Mouse (Mus musculus) limb, embryonic 10.5 days (tissue): ENCODE data around the gene Olfr149. TPM values are rescaled to one million over a fixed set of nuclear protein-coding genes. Genes with fewer than 3 reads are reported as not detected.
"Not testable (repeated sequence)": the region's sequence is repeated elsewhere in the genome, so short reads cannot be mapped to it uniquely, and the experiment has no call there.

Experiments
- DNase-seq: peaks from one replicate; pipeline ENCODE4 v3.0.0-alpha.2; 2017; ENCODE audit warnings: low spot score
- H3K27ac ChIP-seq: fragments of 300-500 bp; sonication (generic); 2 replicates; pipeline ENCODE4 v1.5.1; 2016; ENCODE audit warnings: mild to moderate bottlenecking
- H3K27me3 ChIP-seq: fragments of 300-500 bp; sonication (generic); 2 replicates; pipeline ENCODE4 v1.6.1; 2016; ENCODE audit warnings: low read depth, mild to moderate bottlenecking; ENCODE audit not compliant: poor library complexity, severe bottlenecking
- H3K36me3 ChIP-seq: fragments of 300-500 bp; sonication (generic); 2 replicates; pipeline ENCODE4 v1.6.1; 2016; ENCODE audit warnings: mild to moderate bottlenecking, moderate library complexity
- H3K4me1 ChIP-seq: fragments of 300-500 bp; sonication (generic); 2 replicates; pipeline ENCODE4 v1.6.1; 2016
- H3K4me3 ChIP-seq: fragments of 300-500 bp; sonication (generic); 2 replicates; pipeline ENCODE4 v1.5.1; 2016; ENCODE audit warnings: mild to moderate bottlenecking, moderate library complexity
- H3K9me3 ChIP-seq: fragments of 300-500 bp; sonication (generic); replicated peaks from 2 replicates; pipeline ENCODE4 v1.6.1; 2016; ENCODE audit warnings: mild to moderate bottlenecking
- WGBS: fragments of 180-500 bp; shearing (Covaris S2); methylation state at CpG from one replicate; pipeline ENCODE4 v1.1.7; 2016; 5-methylcytosine and 5-hydroxymethylcytosine counted together
- polyA plus RNA-seq: library from polyadenylated mRNA; unstranded; fragments of >200 nt; fragmentation: Nextera tagmentation; extraction: Ambion mirVana; gene quantifications from 2 replicates; pipeline ENCODE4 v1.2.1, GENCODE M21; 2016

The Olfr149 gene
- polyA plus RNA-seq: not detected in 2 replicates

DNA sequence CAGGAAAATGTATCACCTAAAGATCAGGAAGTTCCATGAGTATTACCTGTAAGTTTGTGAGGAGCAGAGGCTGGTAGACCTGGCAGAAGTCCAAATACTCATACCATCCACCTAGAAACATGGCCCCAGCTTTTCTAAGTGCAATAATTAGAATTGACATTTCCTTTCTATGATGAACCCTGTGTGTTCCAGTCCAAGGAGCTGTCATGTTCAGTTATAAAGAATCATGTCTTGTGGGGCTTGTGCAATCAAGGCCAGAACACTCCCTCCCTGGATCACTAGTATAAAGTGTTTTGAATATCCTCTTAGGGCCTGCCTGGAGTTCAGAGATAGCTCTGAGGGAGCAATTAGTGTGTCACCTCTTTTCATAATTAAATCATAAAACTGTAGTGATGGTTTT, at the start of gene Olfr149:
Gene Olfr149 (minus strand): TSS at position 101 of the 400 bp plus-strand sequence.
- Histone ChIP-seq H3K27ac (no peak within 1 kb of the TSS), H3K4me3 (no peak within 1 kb of the TSS), H3K4me1 (no peaks in the 10 kb centered on the region), H3K36me3 (no peaks in the 10 kb centered on the region), H3K9me3 (no peaks in the 10 kb centered on the region), H3K27me3 (no peaks in the 10 kb centered on the region)
- DNase-seq: no peak

DNA sequence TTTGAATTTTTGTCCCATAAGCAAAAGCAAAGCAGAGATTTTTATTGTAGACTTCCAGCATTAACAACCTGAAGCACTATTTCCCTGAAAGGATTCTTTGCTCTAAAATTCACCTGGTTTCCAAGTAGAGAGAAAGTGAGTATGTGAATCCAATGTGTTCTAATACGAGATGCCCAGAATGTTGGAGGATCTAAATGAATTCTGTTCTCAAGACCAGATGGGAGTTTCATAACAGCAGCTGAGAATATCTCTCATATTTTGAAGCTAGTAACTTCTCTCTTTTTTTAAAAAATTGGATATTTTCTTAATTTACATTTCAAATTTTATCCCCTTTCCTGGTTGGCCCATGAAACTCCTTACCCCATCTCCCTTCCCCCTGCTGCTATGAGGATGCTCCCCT, 39.5 kb upstream of the Olfr149 start:
- H3K27ac ChIP-seq: no peak overlapping the region
- no peaks in the 10 kb centered on the region for H3K9me3 ChIP-seq
- H3K36me3 ChIP-seq: no peaks in the 10 kb centered on the region
- no peaks in the 10 kb centered on the region for H3K4me1 ChIP-seq
- H3K4me3 ChIP-seq: no peak overlapping the region
- no peaks in the 10 kb centered on the region for H3K27me3 ChIP-seq
- WGBS: 92% methylated on average over 1 of the region's 1 CpGs
- DNase-seq: no peak

DNA sequence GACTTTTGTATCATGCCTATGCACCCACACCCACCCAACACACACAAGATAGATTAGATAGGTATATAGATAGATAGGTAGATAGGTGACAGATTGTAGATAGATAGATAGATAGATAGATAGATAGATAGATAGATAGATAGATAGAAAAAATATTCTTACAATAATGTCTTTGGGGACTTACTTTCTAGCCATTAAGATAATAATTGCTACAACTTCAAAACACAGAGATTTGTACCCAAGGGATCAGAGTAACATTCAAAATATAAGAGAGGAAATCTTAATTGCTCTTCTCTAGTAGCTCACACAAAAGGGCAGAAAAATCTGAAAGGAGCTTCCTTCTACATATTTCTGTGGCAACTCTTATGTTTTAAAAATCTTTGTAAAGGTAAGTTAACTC, 39.0 kb upstream of the Olfr149 start, which contains the start of gene Olfr967:
Gene Olfr967 (plus strand): TSS at position 301 of the 400 bp plus-strand sequence.
- DNase-seq: no peak
- Histone ChIP-seq H3K9me3 (no peaks in the 10 kb centered on the region), H3K27ac (no peak within 1 kb of the TSS), H3K36me3 (no peaks in the 10 kb centered on the region), H3K4me3 (no peak within 1 kb of the TSS), H3K4me1 (no peaks in the 10 kb centered on the region), H3K27me3 (no peaks in the 10 kb centered on the region)

DNA sequence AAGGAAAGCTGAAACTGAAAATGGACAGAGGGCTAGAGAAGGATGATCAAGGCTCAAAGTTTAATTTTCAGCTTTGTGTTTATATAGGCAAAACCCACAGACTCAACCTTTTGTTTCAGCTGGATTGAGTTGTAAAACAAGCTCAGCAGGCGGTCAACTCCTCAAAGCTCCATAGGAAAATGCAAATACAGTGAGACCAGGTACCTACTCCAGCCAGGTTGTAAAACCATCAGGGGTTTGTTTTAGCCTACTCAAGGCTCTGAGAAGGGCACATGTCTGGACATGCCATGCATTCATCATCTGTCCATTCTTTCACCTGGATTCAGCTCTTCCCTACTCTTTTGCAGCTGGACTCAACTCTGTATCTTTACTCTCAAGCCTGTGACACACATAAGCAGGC, 33.8 kb upstream of the Olfr149 start:
- WGBS: 96% methylated on average over 1 of the region's 1 CpGs
- no peaks in the 10 kb centered on the region for H3K4me1 ChIP-seq

DNA sequence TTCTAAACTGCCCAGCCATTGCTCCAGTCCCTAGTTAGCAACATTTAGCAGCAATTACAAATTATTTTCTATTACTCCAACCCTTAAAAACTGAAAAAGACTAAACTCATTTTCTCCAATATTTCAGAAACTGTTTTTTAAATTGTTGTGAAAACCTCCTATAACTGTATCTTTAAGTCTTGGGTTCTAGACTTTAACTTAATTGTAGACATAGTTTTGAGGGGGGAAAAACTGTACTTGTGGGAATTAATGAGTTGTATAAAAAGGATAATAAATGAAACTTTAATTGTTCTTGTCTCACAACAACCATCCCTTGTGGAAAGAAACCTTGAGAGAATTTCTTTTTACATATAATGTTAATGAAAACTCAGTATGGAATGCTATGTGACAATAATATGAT, 23.8 kb upstream of the Olfr149 start, which contains the start of gene Olfr150:
Gene Olfr150 (plus strand): TSS at position 301 of the 400 bp plus-strand sequence.
- no peak within 1 kb of the TSS for H3K4me3 ChIP-seq
- no peaks in the 10 kb centered on the region for H3K4me1 ChIP-seq
- no peak for DNase-seq
- H3K27ac ChIP-seq: no peak within 1 kb of the TSS
- no peaks in the 10 kb centered on the region for H3K27me3 ChIP-seq
- no peaks in the 10 kb centered on the region for H3K9me3 ChIP-seq
- no peaks in the 10 kb centered on the region for H3K36me3 ChIP-seq

More for the DNA sequence above, 33.8 kb upstream of the Olfr149 start:
- no peaks in the 10 kb centered on the region for H3K27me3 ChIP-seq
- H3K9me3 ChIP-seq: no peaks in the 10 kb centered on the region
- no peak overlapping the region for H3K4me3 ChIP-seq
- H3K27ac ChIP-seq: no peak overlapping the region
- no peaks in the 10 kb centered on the region for H3K36me3 ChIP-seq
- DNase-seq: no peak

DNA sequence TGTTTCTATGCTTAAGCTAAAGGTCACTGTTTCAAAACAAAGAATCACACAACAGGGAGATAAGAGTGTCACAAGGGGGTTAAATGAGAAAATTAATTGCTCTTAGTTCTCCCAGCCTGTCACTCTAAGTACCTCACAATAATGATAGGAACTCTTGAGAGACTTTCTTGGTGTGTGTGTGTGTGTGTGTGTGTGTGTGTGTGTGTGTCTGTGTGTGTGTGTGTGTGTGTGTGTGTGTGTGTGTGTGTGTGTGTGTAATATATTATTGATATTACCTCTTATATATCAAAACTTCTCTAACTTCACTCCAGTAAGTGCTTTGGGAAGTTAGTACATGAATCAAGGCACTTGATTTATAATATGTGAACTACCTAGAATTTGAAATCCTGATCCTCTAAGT, 4.1 kb upstream of the Olfr149 start, which contains the start of gene Olfr965:
Gene Olfr965 (plus strand): TSS at position 301 of the 400 bp plus-strand sequence.
- DNase-seq: no peak
- H3K27me3 ChIP-seq: no peaks in the 10 kb centered on the region

DNA sequence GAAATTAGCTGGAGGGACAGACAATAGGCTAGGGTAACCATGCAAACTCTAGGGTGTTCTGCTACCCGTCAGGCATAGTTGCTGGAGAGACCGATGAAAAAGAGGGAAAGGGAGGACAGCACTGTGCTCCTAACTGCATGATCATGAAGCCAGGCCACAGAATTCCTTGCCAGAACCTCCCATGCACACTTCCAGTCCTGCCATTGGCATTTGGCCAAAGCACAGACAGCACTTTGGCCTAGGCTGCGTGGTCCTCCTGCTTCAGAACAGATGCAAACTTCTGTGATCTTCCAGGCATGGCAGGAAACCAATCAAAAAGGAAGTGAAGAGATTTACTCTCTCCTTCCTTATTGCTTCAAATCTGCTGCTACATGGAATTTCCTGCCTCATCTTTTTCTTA, 2.0 kb upstream of the Olfr149 start:
- no peak overlapping the region for H3K4me3 ChIP-seq
- H3K4me1 ChIP-seq: no peaks in the 10 kb centered on the region
- H3K27ac ChIP-seq: no peak overlapping the region
- 77% methylated on average over 3 of the region's 3 CpGs for WGBS
- no peaks in the 10 kb centered on the region for H3K36me3 ChIP-seq
- DNase-seq: no peak
- no peaks in the 10 kb centered on the region for H3K9me3 ChIP-seq
- H3K27me3 ChIP-seq: no peaks in the 10 kb centered on the region

More for the DNA sequence above, 4.1 kb upstream of the Olfr149 start, which contains the start of gene Olfr965:
- Histone ChIP-seq H3K4me3 (no peak within 1 kb of the TSS), H3K9me3 (no peaks in the 10 kb centered on the region), H3K36me3 (no peaks in the 10 kb centered on the region), H3K27ac (no peak within 1 kb of the TSS), H3K4me1 (no peaks in the 10 kb centered on the region)

DNA sequence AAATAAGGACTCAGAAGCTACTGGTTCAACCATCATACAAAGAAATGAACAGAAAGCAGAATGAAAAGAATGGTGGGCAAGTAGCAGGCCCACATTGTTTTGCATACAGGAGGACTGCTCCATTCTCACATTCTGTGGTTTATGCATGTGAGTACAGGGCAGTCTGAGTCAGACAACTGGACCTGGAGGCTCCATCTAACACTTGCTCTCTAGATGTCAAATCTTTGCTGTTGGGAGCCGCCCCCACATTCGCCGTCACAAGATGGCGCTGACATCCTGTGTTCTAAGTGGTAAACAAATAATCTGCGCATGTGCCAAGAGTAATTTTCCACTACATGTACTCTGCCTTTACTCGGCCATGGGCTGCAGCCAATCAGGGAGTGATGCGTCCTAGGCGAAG, 5.8 kb downstream of the Olfr149 start:
- not testable (repeated sequence) for DNase-seq, H3K9me3 ChIP-seq, H3K36me3 ChIP-seq, H3K4me3 ChIP-seq, H3K27me3 ChIP-seq, H3K27ac ChIP-seq, H3K4me1 ChIP-seq
- 83% methylated on average over 8 of the region's 8 CpGs for WGBS

DNA sequence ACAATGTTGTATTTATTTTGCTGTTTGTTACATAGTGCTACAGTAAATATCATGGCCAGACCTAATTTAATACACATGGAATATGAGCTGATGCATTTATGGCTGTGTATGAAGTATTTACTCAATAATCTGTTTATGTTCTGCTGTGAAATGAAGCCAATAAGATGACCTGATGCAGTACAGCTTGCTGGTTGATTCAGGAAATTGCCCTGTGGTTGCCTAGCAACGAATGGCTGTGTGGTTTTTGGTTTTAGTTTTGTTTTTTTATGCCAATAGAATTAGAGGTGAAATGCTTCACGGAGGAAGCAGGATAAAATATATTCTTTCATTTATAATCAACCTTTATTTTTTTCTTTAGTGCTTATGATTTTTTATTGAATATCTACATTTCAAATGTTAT, 27.6 kb downstream of the Olfr149 start:
- DNase-seq: no peak
- Histone ChIP-seq H3K4me3 (no peak overlapping the region), H3K9me3 (no peaks in the 10 kb centered on the region), H3K4me1 (no peaks in the 10 kb centered on the region), H3K27ac (no peak overlapping the region), H3K27me3 (no peaks in the 10 kb centered on the region), H3K36me3 (no peaks in the 10 kb centered on the region)
- WGBS: 83% methylated on average over 2 of the region's 2 CpGs

DNA sequence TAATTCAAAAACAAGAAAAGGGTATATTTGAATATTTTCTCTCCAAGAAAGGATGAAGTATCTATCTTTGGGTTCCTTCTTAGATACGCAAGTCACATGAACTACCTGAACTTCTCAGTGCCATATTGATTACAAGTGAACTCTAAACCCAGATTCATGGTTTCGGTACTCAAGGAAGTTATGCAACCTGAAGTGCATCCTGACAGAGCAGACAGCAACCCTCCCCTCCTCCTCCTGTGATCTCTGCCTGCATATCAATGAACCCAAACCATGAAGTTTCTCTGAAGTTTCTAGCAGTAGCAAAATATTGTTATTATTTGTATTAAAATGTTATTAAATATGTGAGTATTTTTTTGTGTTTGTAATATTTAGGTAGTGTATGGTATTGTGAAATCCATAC, 28.4 kb downstream of the Olfr149 start:
- no peak for DNase-seq
- Histone ChIP-seq H3K4me3 (no peak overlapping the region), H3K27ac (no peak overlapping the region), H3K4me1 (no peaks in the 10 kb centered on the region), H3K27me3 (no peaks in the 10 kb centered on the region), H3K36me3 (no peaks in the 10 kb centered on the region), H3K9me3 (no peaks in the 10 kb centered on the region)
- 97% methylated on average over 2 of the region's 2 CpGs for WGBS

DNA sequence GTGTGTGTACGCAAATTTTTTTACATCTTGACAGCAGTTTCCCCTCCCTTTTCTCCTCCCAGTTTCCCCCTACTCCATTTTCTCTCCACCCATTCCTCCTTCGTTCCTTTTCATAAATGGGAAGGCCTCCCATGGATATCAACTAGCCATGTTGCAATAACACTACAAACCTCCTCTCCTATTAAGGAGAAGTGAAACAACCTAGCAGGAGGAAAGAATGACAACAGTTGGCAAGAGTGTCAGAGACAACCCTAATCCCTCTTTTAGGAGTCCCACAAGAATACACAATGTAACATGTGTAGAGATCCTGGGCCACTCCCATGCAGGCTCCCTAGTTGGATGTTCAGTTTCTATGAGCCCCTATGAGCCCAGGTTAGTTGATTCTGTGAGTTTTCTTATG, 32.1 kb downstream of the Olfr149 start:
- H3K4me3 ChIP-seq: no peak overlapping the region
- no peak for DNase-seq

DNA sequence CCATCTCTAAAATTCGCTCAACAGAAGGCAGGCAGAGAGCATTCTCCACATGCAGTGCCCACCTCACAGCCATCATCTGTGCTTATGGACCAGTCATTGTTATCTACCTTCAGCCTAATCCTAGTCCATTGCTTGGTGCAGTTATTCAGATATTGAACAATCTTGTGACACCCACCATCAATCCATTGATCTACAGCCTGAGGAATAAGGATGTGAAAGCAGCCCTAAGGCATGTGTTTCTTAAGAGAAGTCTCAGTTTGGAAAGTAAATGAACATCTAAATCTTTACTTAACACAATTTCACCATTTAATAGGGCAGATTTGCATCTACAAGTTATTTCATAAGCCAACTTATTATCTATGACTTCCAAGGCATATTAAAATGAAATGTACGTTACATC, 37.2 kb downstream of the Olfr149 start:
- H3K36me3 ChIP-seq: no peaks in the 10 kb centered on the region
- WGBS: 80% methylated on average over 2 of the region's 2 CpGs
- H3K4me1 ChIP-seq: no peaks in the 10 kb centered on the region
- no peak overlapping the region for H3K27ac ChIP-seq
- H3K4me3 ChIP-seq: no peak overlapping the region
- no peak for DNase-seq
- H3K27me3 ChIP-seq: no peaks in the 10 kb centered on the region
- no peaks in the 10 kb centered on the region for H3K9me3 ChIP-seq

More for the DNA sequence above, 32.1 kb downstream of the Olfr149 start:
- Histone ChIP-seq H3K27ac (no peak overlapping the region), H3K27me3 (no peaks in the 10 kb centered on the region), H3K4me1 (no peaks in the 10 kb centered on the region), H3K9me3 (no peaks in the 10 kb centered on the region), H3K36me3 (no peaks in the 10 kb centered on the region)
- WGBS: 82% methylated on average over 2 of the region's 2 CpGs

DNA sequence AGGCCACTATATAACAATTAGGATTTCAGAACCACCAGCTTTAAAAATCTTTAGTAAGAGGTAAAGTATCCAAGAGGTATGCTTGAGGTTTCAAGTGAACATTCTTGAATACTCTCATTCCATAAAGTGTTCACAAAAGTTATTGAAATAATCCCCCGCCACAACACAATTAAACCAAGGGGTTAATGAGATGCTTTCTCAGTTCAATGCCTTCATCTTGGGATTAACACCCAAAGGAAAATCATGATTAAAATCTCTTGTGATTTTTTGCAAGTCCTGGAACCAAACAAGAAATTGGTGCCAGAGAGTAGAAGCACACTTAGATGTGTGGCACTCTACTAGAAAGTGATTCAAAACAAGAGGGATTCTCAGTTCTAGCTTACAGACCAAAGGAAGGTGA, 40.0 kb downstream of the Olfr149 start, which contains the start of gene Olfr963:
Gene Olfr963 (plus strand): TSS at position 301 of the 400 bp plus-strand sequence.
- Histone ChIP-seq H3K4me3 (no peak within 1 kb of the TSS), H3K27ac (no peak within 1 kb of the TSS), H3K27me3 (no peaks in the 10 kb centered on the region), H3K36me3 (no peaks in the 10 kb centered on the region), H3K9me3 (no peaks in the 10 kb centered on the region), H3K4me1 (no peaks in the 10 kb centered on the region)
- DNase-seq: no peak
- 91% methylated on average over 1 of the region's 1 CpGs for WGBS

DNA sequence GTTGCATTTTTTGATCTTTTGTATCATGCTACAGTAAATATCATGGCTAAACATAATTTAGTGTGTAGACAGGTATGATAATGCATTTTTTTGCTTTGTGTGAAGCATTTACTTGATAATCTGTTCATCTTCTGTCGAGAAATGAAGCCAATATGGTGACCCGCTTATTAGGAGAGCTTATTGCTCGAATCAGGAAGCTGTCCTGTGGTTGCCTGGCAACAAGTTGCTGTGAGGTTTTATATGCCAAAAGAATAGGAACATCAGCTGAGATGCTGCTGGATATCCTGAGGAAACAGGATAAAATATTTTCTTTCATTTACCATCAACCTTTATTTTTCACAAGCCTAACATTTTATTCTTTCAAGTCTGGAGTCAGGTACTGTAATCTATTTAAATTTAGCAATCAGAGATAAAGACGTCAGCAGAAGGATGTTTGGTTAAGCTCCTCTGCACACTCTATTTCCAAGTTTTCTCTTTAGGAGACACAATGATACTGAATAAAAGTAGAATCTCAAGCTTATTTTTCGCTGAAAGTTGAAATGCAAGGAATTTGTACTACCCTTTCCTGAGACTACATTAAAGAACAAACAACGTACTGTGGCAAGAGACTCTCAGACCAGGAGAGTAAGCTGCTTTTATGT, 52.0 kb downstream of the Olfr149 start:
- H3K36me3 ChIP-seq: no peaks in the 10 kb centered on the region
- no peaks in the 10 kb centered on the region for H3K27me3 ChIP-seq
- H3K27ac ChIP-seq: no peak overlapping the region
- H3K4me1 ChIP-seq: no peaks in the 10 kb centered on the region
- DNase-seq: no peak
- no peak overlapping the region for H3K4me3 ChIP-seq
- H3K9me3 ChIP-seq: no peaks in the 10 kb centered on the region
- 82% methylated on average over 6 of the region's 6 CpGs for WGBS
